In genomic region chr2:142867481-142867880, GRCm38 (mm10) we compare ENCODE assay signal across 18 mouse cellular contexts. TPM values are rescaled to one million over a fixed set of nuclear protein-coding genes. Genes with fewer than 3 reads are reported as not detected.
A peak's percentile ranks its signal among the peaks of the same experiment; 100 is the strongest.
DNase-seq lines count a peak whose midpoint lies in the region; ATAC-seq lines count a peak whose summit lies in the region.
"Had no signal": no experiment of that assay in that cellular context is flagged by ENCODE, and none has a peak within 500 bp of the region (broad histone marks: within the 10 kb centered on the region; RNA-seq: fewer than 3 reads in every experiment).

No protein-coding gene starts in this region.

- H3K4me3 ChIP-seq in midbrain, embryonic 11.5 days (ENCODE audit: low read depth, low read length), result no peak overlapping the region
- H3K4me3 ChIP-seq in midbrain, embryonic 10.5 days, result no peak overlapping the region
- H3K4me3 ChIP-seq: embryonic facial prominence, embryonic 13.5 days; forebrain, embryonic 13.5 days; heart, embryonic 12.5 days; hindbrain, embryonic 10.5 days had no signal

- no peak for ATAC-seq in midbrain, embryonic 11.5 days (ENCODE audit: low FRiP score)
- ATAC-seq: forebrain, embryonic 13.5 days; forebrain, postnatal 0 days had no signal

- H3K4me2 ChIP-seq in midbrain, embryonic 11.5 days, result no peak overlapping the region
- H3K4me2 ChIP-seq: embryonic facial prominence, embryonic 13.5 days; forebrain, embryonic 13.5 days; heart, embryonic 12.5 days; hindbrain, embryonic 14.5 days had no signal

- H3K36me3 ChIP-seq in midbrain, embryonic 11.5 days (ENCODE audit: control insufficient read depth, insufficient read depth, low read length), result no peaks in the 10 kb centered on the region
- no peaks in the 10 kb centered on the region for H3K36me3 ChIP-seq in midbrain, embryonic 10.5 days
- H3K36me3 ChIP-seq: hindbrain, embryonic 10.5 days had no signal

- peak; percentile 77 for DNase-seq in midbrain, embryonic 11.5 days (ENCODE audit: low spot score, missing footprints)
- no peak for DNase-seq in midbrain, embryonic 10.5 days (ENCODE audit: low spot score)
- DNase-seq in NIH3T3 (ENCODE audit: low read depth), result peak; percentile 40
- peak; percentile 67 for DNase-seq in lung, postnatal 25 days (ENCODE audit: low spot score)
- DNase-seq in embryo, embryonic 11 days, result no peak
- DNase-seq in spleen, postnatal 36 days (ENCODE audit: low spot score in 2 of 2), result no peak
- DNase-seq: adrenal gland, adult 8-10 months; adrenal gland, postnatal 36 days; cerebellum, adult 11 months; cerebellum, adult 8-10 months; cerebellum, postnatal 25 days; forebrain, postnatal 0 days; gastrocnemius, postnatal 25 days had no signal

- 84% methylated on average over 2 of the region's 2 CpGs for WGBS in midbrain, embryonic 11.5 days
- 81% methylated on average over 2 of the region's 2 CpGs for WGBS in midbrain, embryonic 10.5 days

- H3K9me3 ChIP-seq in midbrain, embryonic 11.5 days (ENCODE audit: control insufficient read depth, low read length), result no peaks in the 10 kb centered on the region
- no peaks in the 10 kb centered on the region for H3K9me3 ChIP-seq in midbrain, embryonic 10.5 days (replicated peaks)
- H3K9me3 ChIP-seq: embryonic facial prominence, embryonic 13.5 days; forebrain, embryonic 13.5 days; heart, embryonic 12.5 days; hindbrain, embryonic 10.5 days had no signal

- no peak overlapping the region for H3K9ac ChIP-seq in midbrain, embryonic 11.5 days (ENCODE audit: low read length)
- H3K9ac ChIP-seq: embryonic facial prominence, embryonic 13.5 days; forebrain, embryonic 13.5 days; forebrain, postnatal 0 days; heart, embryonic 12.5 days; hindbrain, embryonic 14.5 days had no signal

- H3K27me3 ChIP-seq in midbrain, embryonic 11.5 days (ENCODE audit: control insufficient read depth, insufficient read depth, low read length), result no peaks in the 10 kb centered on the region
- no peaks in the 10 kb centered on the region for H3K27me3 ChIP-seq in midbrain, embryonic 10.5 days (ENCODE audit: low read depth, poor library complexity, severe bottlenecking)
- H3K27me3 ChIP-seq: embryonic facial prominence, embryonic 13.5 days; forebrain, embryonic 13.5 days; heart, embryonic 12.5 days had no signal

- H3K27ac ChIP-seq in midbrain, embryonic 11.5 days (ENCODE audit: low read depth, low read length), result no peak overlapping the region
- no peak overlapping the region for H3K27ac ChIP-seq in midbrain, embryonic 10.5 days (replicated peaks)
- H3K27ac ChIP-seq: embryonic facial prominence, embryonic 13.5 days; forebrain, embryonic 13.5 days; hindbrain, embryonic 10.5 days; hindbrain, embryonic 14.5 days had no signal

- no peaks in the 10 kb centered on the region for H3K4me1 ChIP-seq in midbrain, embryonic 11.5 days (ENCODE audit: control insufficient read depth, insufficient read depth, low read length)
- H3K4me1 ChIP-seq in midbrain, embryonic 10.5 days, result no peaks in the 10 kb centered on the region
- H3K4me1 ChIP-seq: embryonic facial prominence, embryonic 13.5 days; forebrain, embryonic 13.5 days; heart, embryonic 12.5 days; hindbrain, embryonic 10.5 days had no signal

RNA-seq across cellular contexts. Expression of gene Kif16b, which starts 33.9 kb away (rescaled TPM):
- 5.2 and 6.4 TPM in 2 replicates for polyA plus RNA-seq in midbrain, embryonic 11.5 days (2014; fragmentation: Nextera tagmentation; extraction: Ambion mirVana)
- 5.2 and 6.1 TPM in 2 replicates for polyA plus RNA-seq in midbrain, embryonic 10.5 days (2016; fragmentation: Nextera tagmentation; extraction: Ambion mirVana)

Comparison
In these comparisons a context has a peak if more than half of its experiments do, and no peak if none do; other contexts are left out.
1. DNase-seq: peak in midbrain, embryonic 11.5 days (single experiment), NIH3T3 (single experiment) and lung, postnatal 25 days (single experiment); none in midbrain, embryonic 10.5 days (single experiment), embryo, embryonic 11 days (single experiment) and spleen, postnatal 36 days (0 of 2).